Mouse (Mus musculus): ENCODE measurements around the gene Hikeshi. TPM values are rescaled to one million over a fixed set of nuclear protein-coding genes. Genes with fewer than 3 reads are reported as not detected.

Gene Hikeshi
- 46.0 and 57.5 TPM in 2 replicates for polyA plus RNA-seq (2012; rRNA removed)

- no peak for TF ChIP-seq POLR2A (IDR thresholded peaks at IDR 0.05; ENCODE audit: control insufficient read depth, extremely low read depth, insufficient read depth, low read length, poor library complexity)
- peak; percentile 18; the same call in 1 of the 2 replicates for TF ChIP-seq CTCF (IDR thresholded peaks at IDR 0.05; ENCODE audit: borderline replicate concordance, control insufficient read depth, extremely low read depth, insufficient read depth, low read length, poor library complexity)
- Histone ChIP-seq H3K4me3 (ENCODE audit: control insufficient read depth, insufficient read depth, low read length) (peak within 1 kb of the TSS; percentile 93), H3K36me3 (ENCODE audit: control insufficient read depth, insufficient read depth, low read length) (no peaks in the 10 kb centered on the region), H3K27ac (ENCODE audit: control insufficient read depth, insufficient read depth, low read length) (peak within 1 kb of the TSS; percentile 47), H3K4me1 (replicated peaks; ENCODE audit: control insufficient read depth, insufficient read depth, low read length) (peaks cover 4% of the 10 kb centered on the region; the same call in 1 of the 2 replicates), H3K27me3 (ENCODE audit: control insufficient read depth, insufficient read depth, low read length) (no peaks in the 10 kb centered on the region)
- under 1% methylated on average over 45 of the region's 45 CpGs for WGBS
- peak; percentile 97 for DNase-seq
These were observed at the start of gene Hikeshi for GRCm38 (mm10) chr7:89940571-89941463. Gene Hikeshi, minus strand, starts transcription at chr7:89941204.

GRCm38 (mm10) chr7:89984421-89984820 lies 43.4 kb upstream of the Hikeshi start:
- no peak overlapping the region for H3K27ac ChIP-seq (ENCODE audit: control insufficient read depth, insufficient read depth, low read length)
- DNase-seq: no peak
- H3K4me1 ChIP-seq (replicated peaks; ENCODE audit: control insufficient read depth, insufficient read depth, low read length): peaks cover 6% of the 10 kb centered on the region
- H3K27me3 ChIP-seq (ENCODE audit: control insufficient read depth, insufficient read depth, low read length): no peaks in the 10 kb centered on the region
- H3K36me3 ChIP-seq (ENCODE audit: control insufficient read depth, insufficient read depth, low read length): no peaks in the 10 kb centered on the region
- no peak overlapping the region for H3K4me3 ChIP-seq (ENCODE audit: control insufficient read depth, insufficient read depth, low read length)
- TF ChIP-seq POLR2A (IDR thresholded peaks at IDR 0.05; ENCODE audit: control insufficient read depth, extremely low read depth, insufficient read depth, low read length, poor library complexity) (no peak), CTCF (IDR thresholded peaks at IDR 0.05; ENCODE audit: borderline replicate concordance, control insufficient read depth, extremely low read depth, insufficient read depth, low read length, poor library complexity) (no peak)

GRCm38 (mm10) chr7:89983441-89983840 lies 42.4 kb upstream of the Hikeshi start:
- no peaks in the 10 kb centered on the region for H3K27me3 ChIP-seq (ENCODE audit: control insufficient read depth, insufficient read depth, low read length)
- 100% methylated on average over 2 of the region's 2 CpGs for WGBS
- H3K4me1 ChIP-seq (replicated peaks; ENCODE audit: control insufficient read depth, insufficient read depth, low read length): peaks cover 6% of the 10 kb centered on the region

GRCm38 (mm10) chr7:89981557-89981956 lies 40.6 kb upstream of the Hikeshi start:
- TF ChIP-seq CTCF (IDR thresholded peaks at IDR 0.05; ENCODE audit: borderline replicate concordance, control insufficient read depth, extremely low read depth, insufficient read depth, low read length, poor library complexity) (no peak), POLR2A (IDR thresholded peaks at IDR 0.05; ENCODE audit: control insufficient read depth, extremely low read depth, insufficient read depth, low read length, poor library complexity) (no peak)
- H3K27me3 ChIP-seq (ENCODE audit: control insufficient read depth, insufficient read depth, low read length): no peaks in the 10 kb centered on the region
- peak overlapping the region; percentile 66 for H3K27ac ChIP-seq (ENCODE audit: control insufficient read depth, insufficient read depth, low read length)
- DNase-seq: no peak
- WGBS: 10% methylated on average over 10 of the region's 10 CpGs
- H3K4me1 ChIP-seq (replicated peaks; ENCODE audit: control insufficient read depth, insufficient read depth, low read length): peaks cover 6% of the 10 kb centered on the region
- H3K36me3 ChIP-seq (ENCODE audit: control insufficient read depth, insufficient read depth, low read length): no peaks in the 10 kb centered on the region
- no peak overlapping the region for H3K4me3 ChIP-seq (ENCODE audit: control insufficient read depth, insufficient read depth, low read length)

More at GRCm38 (mm10) chr7:89983441-89983840, 42.4 kb upstream of the Hikeshi start:
- H3K27ac ChIP-seq (ENCODE audit: control insufficient read depth, insufficient read depth, low read length): no peak overlapping the region
- TF ChIP-seq CTCF (IDR thresholded peaks at IDR 0.05; ENCODE audit: borderline replicate concordance, control insufficient read depth, extremely low read depth, insufficient read depth, low read length, poor library complexity) (no peak), POLR2A (IDR thresholded peaks at IDR 0.05; ENCODE audit: control insufficient read depth, extremely low read depth, insufficient read depth, low read length, poor library complexity) (no peak)
- no peaks in the 10 kb centered on the region for H3K36me3 ChIP-seq (ENCODE audit: control insufficient read depth, insufficient read depth, low read length)
- no peak overlapping the region for H3K4me3 ChIP-seq (ENCODE audit: control insufficient read depth, insufficient read depth, low read length)
- no peak for DNase-seq

GRCm38 (mm10) chr7:89980485-89981422 lies 39.8 kb upstream of the Hikeshi start, which contains the start of gene Eed:
Gene Eed, minus strand, starts transcription at chr7:89980983.
- peaks cover 6% of the 10 kb centered on the region for H3K36me3 ChIP-seq (ENCODE audit: control insufficient read depth, insufficient read depth, low read length)
- H3K27me3 ChIP-seq (ENCODE audit: control insufficient read depth, insufficient read depth, low read length): no peaks in the 10 kb centered on the region
- peak; percentile 78; the same call in 1 of the 2 replicates for TF ChIP-seq POLR2A (IDR thresholded peaks at IDR 0.05; ENCODE audit: control insufficient read depth, extremely low read depth, insufficient read depth, low read length, poor library complexity)
- peak; percentile 61; the same call in 1 of the 2 replicates for TF ChIP-seq CTCF (IDR thresholded peaks at IDR 0.05; ENCODE audit: borderline replicate concordance, control insufficient read depth, extremely low read depth, insufficient read depth, low read length, poor library complexity)
- DNase-seq: peak; percentile 95
- under 1% methylated on average over 87 of the region's 87 CpGs for WGBS
- H3K4me3 ChIP-seq (ENCODE audit: control insufficient read depth, insufficient read depth, low read length): peak within 1 kb of the TSS; percentile 67
- peak within 1 kb of the TSS; percentile 92 for H3K27ac ChIP-seq (ENCODE audit: control insufficient read depth, insufficient read depth, low read length)
- H3K4me1 ChIP-seq (replicated peaks; ENCODE audit: control insufficient read depth, insufficient read depth, low read length): peaks cover 6% of the 10 kb centered on the region

- no peak for TF ChIP-seq CTCF (IDR thresholded peaks at IDR 0.05; ENCODE audit: borderline replicate concordance, control insufficient read depth, extremely low read depth, insufficient read depth, low read length, poor library complexity)
- no peak; the same call in 1 of the 2 replicates for TF ChIP-seq POLR2A (IDR thresholded peaks at IDR 0.05; ENCODE audit: control insufficient read depth, extremely low read depth, insufficient read depth, low read length, poor library complexity)
- Histone ChIP-seq H3K27ac (ENCODE audit: control insufficient read depth, insufficient read depth, low read length) (peak overlapping the region; percentile 34; the same call in 1 of the 2 replicates), H3K27me3 (ENCODE audit: control insufficient read depth, insufficient read depth, low read length) (no peaks in the 10 kb centered on the region), H3K4me3 (ENCODE audit: control insufficient read depth, insufficient read depth, low read length) (peak overlapping the region; percentile 67), H3K36me3 (ENCODE audit: control insufficient read depth, insufficient read depth, low read length) (peaks cover 12% of the 10 kb centered on the region), H3K4me1 (replicated peaks; ENCODE audit: control insufficient read depth, insufficient read depth, low read length) (peaks cover 6% of the 10 kb centered on the region)
- WGBS: under 1% methylated on average over 31 of the region's 31 CpGs
- DNase-seq: no peak
These were observed 39.1 kb upstream of the Hikeshi start for GRCm38 (mm10) chr7:89980133-89980484.
